Mouse (Mus musculus): ENCODE results near the gene Tmc1. TPM values are rescaled to one million over a fixed set of nuclear protein-coding genes. Genes with fewer than 3 reads are reported as not detected.
A peak's percentile ranks its signal among the peaks of the same experiment; 100 is the strongest.

Tmc1 gene
- polyA plus RNA-seq, 1 experiment, result 0.10 TPM

DNA sequence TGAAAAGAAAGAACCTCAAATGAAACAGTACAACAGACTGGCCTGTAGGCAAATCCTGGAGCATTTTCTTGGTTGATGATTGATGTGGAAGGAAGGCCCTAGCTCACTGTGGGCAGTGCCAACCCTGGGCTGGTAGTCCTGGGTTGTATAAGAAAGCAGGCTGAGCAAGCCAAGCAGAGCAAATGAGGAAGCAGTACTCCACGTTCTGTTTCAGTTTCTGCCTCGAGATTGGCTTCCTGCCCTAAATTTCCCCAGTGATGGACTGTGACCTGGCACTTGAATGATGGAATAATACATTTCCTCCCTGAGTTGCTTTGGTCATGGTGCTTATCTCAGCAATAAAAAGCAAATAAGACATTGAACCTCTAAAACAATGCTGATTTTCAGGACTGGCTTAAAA lies 72.8 kb downstream of the Tmc1 start:
- no peak for DNase-seq (ENCODE audit: low read depth)
- TF ChIP-seq POLR2A (IDR thresholded peaks at IDR 0.05; ENCODE audit: borderline replicate concordance, extremely low read depth, insufficient read depth, insufficient read length, poor library complexity, severe bottlenecking), result no peak
- no peak for TF ChIP-seq CTCF (IDR thresholded peaks at IDR 0.05; ENCODE audit: borderline replicate concordance, extremely low read depth, insufficient read depth, insufficient read length)

DNA sequence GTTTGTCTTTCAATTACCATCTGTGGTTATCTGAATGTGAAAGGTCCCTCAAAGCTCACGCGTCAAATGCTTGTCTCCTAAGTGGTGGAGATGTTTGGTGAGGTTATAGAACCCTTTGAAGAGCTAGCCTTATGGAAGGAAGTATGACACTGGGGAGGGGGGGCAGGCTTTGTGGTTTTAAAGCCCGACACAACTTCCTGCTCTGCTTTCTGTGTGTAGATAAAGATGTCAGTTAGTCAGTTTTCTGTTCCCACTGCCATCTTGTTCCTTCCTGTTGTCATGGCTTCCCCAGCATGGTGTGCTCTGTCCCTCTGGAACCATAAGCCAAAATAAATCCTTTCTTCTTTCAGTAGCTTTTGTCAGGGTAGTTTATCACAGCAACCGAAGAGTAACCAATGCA lies 78.1 kb downstream of the Tmc1 start:
- no peak for TF ChIP-seq POLR2A (IDR thresholded peaks at IDR 0.05; ENCODE audit: borderline replicate concordance, extremely low read depth, insufficient read depth, insufficient read length, poor library complexity, severe bottlenecking)
- no peak for TF ChIP-seq CTCF (IDR thresholded peaks at IDR 0.05; ENCODE audit: borderline replicate concordance, extremely low read depth, insufficient read depth, insufficient read length)

DNA sequence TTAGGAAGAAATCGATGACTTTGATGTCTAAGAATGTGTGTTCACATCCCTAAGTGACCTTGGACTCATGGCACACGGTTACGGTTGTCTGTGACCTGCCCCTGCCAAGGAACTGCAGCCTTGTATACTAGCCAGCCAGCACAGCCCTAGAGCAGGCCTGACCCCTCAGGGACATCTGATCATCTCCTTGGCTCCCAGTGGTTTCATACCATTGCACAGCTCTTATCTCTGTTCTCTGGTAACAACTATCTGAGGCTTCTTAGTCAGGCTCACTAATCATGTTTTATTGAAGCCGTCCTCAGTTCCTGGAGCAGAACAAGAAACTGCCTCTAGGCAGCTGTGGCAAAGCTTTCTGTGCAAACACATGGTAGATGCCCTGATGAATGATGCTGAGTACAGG lies 92.2 kb downstream of the Tmc1 start:
- no peak for DNase-seq (ENCODE audit: low read depth)
- TF ChIP-seq POLR2A (IDR thresholded peaks at IDR 0.05; ENCODE audit: borderline replicate concordance, extremely low read depth, insufficient read depth, insufficient read length, poor library complexity, severe bottlenecking) (no peak), CTCF (IDR thresholded peaks at IDR 0.05; ENCODE audit: borderline replicate concordance, extremely low read depth, insufficient read depth, insufficient read length) (no peak)

More for the DNA sequence above, 78.1 kb downstream of the Tmc1 start:
- no peak for DNase-seq (ENCODE audit: low read depth)

DNA sequence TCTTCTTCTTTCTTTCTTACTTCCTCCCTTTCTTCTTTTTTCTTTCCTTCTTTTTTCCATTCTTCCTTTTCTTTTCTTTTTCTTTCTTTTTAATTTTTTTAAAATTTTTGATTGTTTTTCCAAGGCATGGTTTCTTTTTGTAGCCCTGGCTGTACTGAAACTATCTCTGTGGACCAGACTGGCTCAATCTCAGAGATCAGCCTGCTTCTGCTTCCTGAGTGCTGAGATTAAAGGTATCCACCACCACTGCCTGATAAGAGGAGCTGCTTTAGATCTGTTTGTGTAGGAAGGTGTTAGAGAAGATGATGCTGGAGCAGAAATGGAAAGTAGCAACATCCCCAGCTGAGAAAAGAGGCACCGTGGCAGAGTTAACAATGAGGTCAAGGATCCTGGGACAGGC lies 93.7 kb downstream of the Tmc1 start:
- no peak for DNase-seq (ENCODE audit: low read depth)

DNA sequence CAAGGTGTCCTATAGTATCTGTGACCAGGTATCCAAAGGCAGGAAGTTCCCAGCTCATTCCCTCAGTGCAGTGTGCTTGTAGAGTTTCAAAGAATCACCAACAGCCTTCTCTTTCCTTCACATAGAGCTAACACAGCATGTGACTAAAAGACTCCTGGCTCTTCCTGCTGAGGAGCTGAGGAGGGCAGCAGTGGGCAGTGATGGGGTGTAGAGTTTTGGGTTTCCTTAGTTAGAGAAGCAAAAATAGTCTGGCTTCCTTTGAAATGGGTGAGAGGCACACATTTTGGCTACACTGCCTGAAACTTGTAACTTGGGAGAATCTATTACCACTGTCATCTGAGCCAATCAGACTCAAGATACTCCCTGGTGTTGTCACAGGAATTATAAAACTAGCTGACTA lies 96.2 kb downstream of the Tmc1 start:
- no peak for DNase-seq (ENCODE audit: low read depth)
- no peak for TF ChIP-seq POLR2A (IDR thresholded peaks at IDR 0.05; ENCODE audit: borderline replicate concordance, extremely low read depth, insufficient read depth, insufficient read length, poor library complexity, severe bottlenecking)
- no peak for TF ChIP-seq CTCF (IDR thresholded peaks at IDR 0.05; ENCODE audit: borderline replicate concordance, extremely low read depth, insufficient read depth, insufficient read length)

More for the DNA sequence above, 93.7 kb downstream of the Tmc1 start:
- TF ChIP-seq POLR2A (IDR thresholded peaks at IDR 0.05; ENCODE audit: borderline replicate concordance, extremely low read depth, insufficient read depth, insufficient read length, poor library complexity, severe bottlenecking) (no peak), CTCF (IDR thresholded peaks at IDR 0.05; ENCODE audit: borderline replicate concordance, extremely low read depth, insufficient read depth, insufficient read length) (no peak)

DNA sequence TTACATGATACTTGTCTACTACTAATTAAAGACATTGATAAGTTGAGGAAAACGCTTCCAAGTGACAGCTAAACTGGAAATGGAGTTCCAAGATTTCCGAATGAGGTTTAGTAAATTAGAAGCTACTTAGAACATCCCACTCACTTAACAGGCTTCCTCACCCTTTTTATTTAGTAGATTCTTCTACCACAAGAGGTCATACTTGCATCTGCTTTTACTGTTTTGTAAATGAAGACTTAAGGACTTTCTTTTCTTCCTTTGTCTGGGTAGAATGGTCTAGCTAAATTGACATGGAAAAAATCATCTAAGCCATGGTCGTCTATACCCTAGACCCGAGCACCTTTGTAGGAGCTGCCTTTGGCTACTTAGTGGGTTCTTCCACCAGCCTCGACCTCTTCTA lies 105.1 kb downstream of the Tmc1 start:
- TF ChIP-seq POLR2A (IDR thresholded peaks at IDR 0.05; ENCODE audit: borderline replicate concordance, extremely low read depth, insufficient read depth, insufficient read length, poor library complexity, severe bottlenecking), result no peak
- TF ChIP-seq CTCF (IDR thresholded peaks at IDR 0.05; ENCODE audit: borderline replicate concordance, extremely low read depth, insufficient read depth, insufficient read length), result no peak
- DNase-seq (ENCODE audit: low read depth), result peak; percentile 53

DNA sequence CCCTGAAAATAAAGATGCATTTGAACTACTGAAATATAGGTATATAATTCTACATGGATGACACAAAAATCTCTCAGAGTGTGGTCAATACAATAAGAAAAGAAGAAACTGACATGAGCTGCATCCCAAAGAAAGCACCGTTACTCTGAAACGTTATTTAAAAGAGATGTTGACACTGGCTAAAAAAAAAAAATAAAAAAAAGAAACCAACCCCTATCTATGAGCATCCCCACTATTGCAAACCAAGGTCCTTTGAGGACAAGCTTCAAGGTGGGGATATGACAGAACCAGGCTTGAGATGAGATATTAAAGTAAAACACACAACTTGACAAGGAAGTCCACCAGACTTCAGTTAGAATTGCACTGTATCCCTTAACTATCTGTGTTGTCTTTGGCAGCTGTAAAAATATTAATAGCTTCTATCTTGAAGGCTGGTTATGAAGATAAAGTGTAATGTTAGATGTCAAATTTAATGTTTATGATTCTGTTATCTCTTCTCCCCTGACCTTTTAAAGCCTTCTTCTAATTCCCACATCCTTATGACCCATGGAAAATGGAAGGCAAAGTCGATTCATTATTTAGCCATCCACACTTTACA lies 106.4 kb downstream of the Tmc1 start:
- TF ChIP-seq CTCF (IDR thresholded peaks at IDR 0.05; ENCODE audit: borderline replicate concordance, extremely low read depth, insufficient read depth, insufficient read length) (no peak), POLR2A (IDR thresholded peaks at IDR 0.05; ENCODE audit: borderline replicate concordance, extremely low read depth, insufficient read depth, insufficient read length, poor library complexity, severe bottlenecking) (no peak)
- no peak for DNase-seq (ENCODE audit: low read depth)

DNA sequence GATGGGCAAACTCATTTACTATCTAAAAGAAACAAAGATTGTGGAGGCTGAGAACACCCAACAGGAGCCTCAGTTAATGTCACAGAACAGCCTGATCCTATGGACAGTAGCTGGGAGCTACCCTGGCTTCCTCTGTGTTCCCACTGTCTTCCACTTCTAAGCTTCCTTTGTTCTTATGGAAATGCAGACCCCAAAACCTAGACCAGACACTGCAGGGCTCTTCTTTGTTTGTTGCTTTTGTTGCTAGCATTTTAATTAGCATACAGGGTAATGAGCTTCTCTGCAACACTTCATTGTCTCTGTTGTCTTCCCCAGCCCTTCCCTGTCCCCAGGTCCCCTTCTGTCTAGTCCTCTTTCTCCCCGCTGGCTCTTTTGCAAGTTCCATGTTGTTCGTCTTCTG lies 116.6 kb downstream of the Tmc1 start:
- DNase-seq (ENCODE audit: low read depth), result no peak
- TF ChIP-seq POLR2A (IDR thresholded peaks at IDR 0.05; ENCODE audit: borderline replicate concordance, extremely low read depth, insufficient read depth, insufficient read length, poor library complexity, severe bottlenecking) (no peak), CTCF (IDR thresholded peaks at IDR 0.05; ENCODE audit: borderline replicate concordance, extremely low read depth, insufficient read depth, insufficient read length) (no peak)

DNA sequence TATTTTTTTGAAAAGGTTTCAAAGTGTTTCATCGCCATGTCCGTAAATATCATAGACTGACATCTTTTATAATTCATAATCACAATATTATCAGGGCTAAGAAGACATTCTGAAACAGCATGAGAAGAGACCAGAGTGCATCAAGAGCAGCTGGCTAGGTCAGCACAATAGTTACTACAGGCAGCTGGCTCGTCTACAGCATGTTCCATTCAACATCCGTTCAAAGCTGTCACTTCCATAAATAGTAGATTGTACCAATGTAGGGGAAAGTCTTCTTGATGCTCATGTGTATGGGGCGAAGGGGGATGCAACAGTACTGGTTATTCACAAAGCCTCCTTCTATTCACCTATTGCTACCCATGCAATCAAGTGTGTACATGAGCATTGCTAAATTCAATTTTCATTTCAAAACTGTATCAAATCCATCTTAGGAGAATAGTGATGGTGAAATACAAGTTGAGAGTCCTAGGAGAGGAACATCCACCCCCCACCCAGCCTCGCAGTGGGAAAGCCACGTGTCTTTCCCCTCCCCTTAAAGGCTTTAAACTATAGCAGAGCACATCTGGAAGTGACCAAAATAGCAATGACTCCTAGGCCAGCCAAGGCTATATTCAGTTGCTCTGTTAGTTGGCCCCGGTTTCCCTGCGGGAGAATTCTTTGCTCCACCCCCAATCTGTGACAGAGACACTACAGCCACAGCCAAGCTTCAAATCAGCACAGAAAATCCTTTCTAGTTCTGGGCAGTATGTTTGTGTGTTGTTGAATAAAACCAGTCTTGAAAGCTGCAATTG lies 117.8 kb downstream of the Tmc1 start:
- DNase-seq (ENCODE audit: low read depth), result peak; percentile 5
- TF ChIP-seq CTCF (IDR thresholded peaks at IDR 0.05; ENCODE audit: borderline replicate concordance, extremely low read depth, insufficient read depth, insufficient read length), result no peak
- no peak for TF ChIP-seq POLR2A (IDR thresholded peaks at IDR 0.05; ENCODE audit: borderline replicate concordance, extremely low read depth, insufficient read depth, insufficient read length, poor library complexity, severe bottlenecking)

DNA sequence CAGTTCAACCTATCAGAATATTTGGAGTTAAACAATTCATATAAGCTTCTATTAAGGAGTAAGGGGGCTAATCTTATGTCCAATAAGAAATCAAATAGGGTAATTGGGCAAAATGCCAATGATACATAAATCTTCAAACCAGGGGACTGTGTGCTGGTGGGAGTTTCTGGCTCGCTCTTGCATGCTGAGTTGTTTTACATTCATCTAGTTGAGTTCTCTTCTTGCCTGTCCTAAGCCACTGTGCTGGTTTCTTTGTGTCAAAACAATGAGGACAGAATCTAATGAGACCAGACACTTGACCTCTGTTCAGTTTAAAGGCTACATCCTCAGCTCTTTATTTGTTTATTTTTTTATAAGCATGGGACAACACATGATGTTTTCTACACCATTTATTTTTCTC lies 119.1 kb downstream of the Tmc1 start:
- peak; percentile 3 for DNase-seq (ENCODE audit: low read depth)
- no peak for TF ChIP-seq POLR2A (IDR thresholded peaks at IDR 0.05; ENCODE audit: borderline replicate concordance, extremely low read depth, insufficient read depth, insufficient read length, poor library complexity, severe bottlenecking)
- no peak for TF ChIP-seq CTCF (IDR thresholded peaks at IDR 0.05; ENCODE audit: borderline replicate concordance, extremely low read depth, insufficient read depth, insufficient read length)

DNA sequence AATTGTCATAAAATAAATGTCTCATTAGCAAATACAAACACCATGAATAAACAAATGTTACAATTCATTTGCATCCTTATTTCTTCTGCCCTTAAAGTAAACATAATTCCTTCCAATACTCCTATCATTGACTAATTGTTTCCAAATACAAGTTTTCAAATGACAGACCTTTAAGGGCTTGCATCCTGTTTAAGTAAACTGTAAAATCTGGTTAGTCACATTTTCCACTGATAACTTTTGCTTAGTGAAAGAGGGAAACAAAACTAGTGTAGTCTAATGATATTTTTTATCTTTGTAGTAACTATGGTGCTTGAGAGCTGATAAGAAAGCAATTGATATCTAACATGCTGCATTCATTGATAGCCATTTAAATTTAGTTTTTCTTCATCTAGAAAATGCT lies 154.5 kb downstream of the Tmc1 start:
- TF ChIP-seq CTCF (IDR thresholded peaks at IDR 0.05; ENCODE audit: borderline replicate concordance, extremely low read depth, insufficient read depth, insufficient read length) (no peak), POLR2A (IDR thresholded peaks at IDR 0.05; ENCODE audit: borderline replicate concordance, extremely low read depth, insufficient read depth, insufficient read length, poor library complexity, severe bottlenecking) (no peak)
- DNase-seq (ENCODE audit: low read depth), result no peak
